Mouse (Mus musculus) spleen, adult 2 months (tissue): Measurements from ENCODE around the gene Hdac8.

ENCODE experiments used
- CTCF ChIP-seq: fragments of 200-500 bp; IDR thresholded peaks from 2 replicates; pipeline ENCODE4 v1.5.1; 2011; ENCODE audit warnings: mild to moderate bottlenecking, inconsistent platforms; ENCODE audit not compliant: insufficient read depth, insufficient read length, insufficient replicate concordance; ENCODE audit errors: extremely low read depth
- POLR2A ChIP-seq: fragments of 200-500 bp; IDR thresholded peaks from 2 replicates; pipeline ENCODE4 v1.6.1; 2011; ENCODE audit warnings: low read depth, low read length, inconsistent platforms

GRCm38 (mm10) chrX:102349843-102350731 lies 155.1 kb downstream of the Hdac8 start:
- TF ChIP-seq POLR2A (no peak), CTCF (no peak)
